Mouse (Mus musculus) stomach, embryonic 15.5 days (tissue): ENCODE data around the gene Krt8. TPM values are rescaled to one million over a fixed set of nuclear protein-coding genes. Genes with fewer than 3 reads are reported as not detected.
A peak's percentile ranks its signal among the peaks of the same experiment; 100 is the strongest.

Experiments
- ATAC-seq: fragments of 200-750 bp; cut with Nextera tagmentation; 2 replicates; pipeline ENCODE4 v1.8.0; 2017; ENCODE audit warnings: low read depth, moderate number of reproducible peaks, moderate TSS enrichment; ENCODE audit not compliant: insufficient read depth, low FRiP score
- H3K27ac ChIP-seq: fragments of 300-500 bp; sonication (generic); 2 replicates; pipeline ENCODE4 v1.5.1; 2015; ENCODE audit warnings: mild to moderate bottlenecking, inconsistent platforms
- H3K27me3 ChIP-seq: fragments of 300-500 bp; sonication (generic); replicated peaks from 2 replicates; pipeline ENCODE4 v1.6.1; 2015; ENCODE audit warnings: inconsistent platforms
- H3K36me3 ChIP-seq: fragments of 300-500 bp; sonication (generic); 2 replicates; pipeline ENCODE4 v1.6.1; 2015; ENCODE audit warnings: inconsistent platforms
- H3K4me1 ChIP-seq: fragments of 300-500 bp; sonication (generic); 2 replicates; pipeline ENCODE4 v1.6.1; 2015; ENCODE audit warnings: inconsistent platforms
- H3K4me2 ChIP-seq: fragments of 300-500 bp; sonication (generic); 2 replicates; pipeline ENCODE4 v1.6.1; 2015; ENCODE audit warnings: mild to moderate bottlenecking, inconsistent platforms
- H3K4me3 ChIP-seq: fragments of 300-500 bp; sonication (generic); replicated peaks from 2 replicates; pipeline ENCODE4 v1.5.1; 2015; ENCODE audit warnings: inconsistent platforms
- H3K9ac ChIP-seq: fragments of 300-500 bp; sonication (generic); 2 replicates; pipeline ENCODE4 v1.6.1; 2015; ENCODE audit warnings: inconsistent platforms
- H3K9me3 ChIP-seq: fragments of 300-500 bp; sonication (generic); 2 replicates; pipeline ENCODE4 v1.6.1; 2016; ENCODE audit warnings: inconsistent platforms
- WGBS: fragments of 180-500 bp; shearing (Covaris S2); methylation state at CpG from one replicate; pipeline ENCODE4 v1.1.7; 2015; 5-methylcytosine and 5-hydroxymethylcytosine counted together
- polyA plus RNA-seq: library from polyadenylated mRNA; unstranded; fragments of >200 nt; fragmentation: Nextera tagmentation; extraction: Ambion mirVana; gene quantifications from 2 replicates; pipeline ENCODE4 v1.2.1, GENCODE M21; 2015

Krt8 gene
- polyA plus RNA-seq, 1 experiment from 2014 or later = 916 TPM

DNA sequence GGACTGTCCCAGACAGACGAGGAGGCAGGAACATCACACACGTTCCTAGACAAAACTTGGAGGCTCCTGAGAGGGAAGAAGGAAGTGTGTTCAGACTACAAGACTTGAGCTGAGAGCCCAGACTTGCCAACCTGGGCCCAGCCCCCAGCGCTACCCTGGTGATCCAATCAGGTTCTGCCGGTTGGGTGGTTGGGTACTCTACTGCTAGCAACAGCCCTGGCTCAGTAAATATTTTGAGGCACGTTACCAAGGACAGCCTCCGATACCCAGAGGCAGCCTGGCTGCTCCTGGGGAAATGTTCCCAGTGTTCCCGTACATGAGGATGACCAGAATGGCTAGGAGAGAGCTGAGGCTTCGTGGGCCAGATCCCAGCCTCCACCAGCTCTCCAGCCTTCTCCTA is 37.5 kb downstream of the Krt8 start:
- 66% methylated on average over 8 of the region's 8 CpGs for WGBS
- ATAC-seq = peak; percentile 84

DNA sequence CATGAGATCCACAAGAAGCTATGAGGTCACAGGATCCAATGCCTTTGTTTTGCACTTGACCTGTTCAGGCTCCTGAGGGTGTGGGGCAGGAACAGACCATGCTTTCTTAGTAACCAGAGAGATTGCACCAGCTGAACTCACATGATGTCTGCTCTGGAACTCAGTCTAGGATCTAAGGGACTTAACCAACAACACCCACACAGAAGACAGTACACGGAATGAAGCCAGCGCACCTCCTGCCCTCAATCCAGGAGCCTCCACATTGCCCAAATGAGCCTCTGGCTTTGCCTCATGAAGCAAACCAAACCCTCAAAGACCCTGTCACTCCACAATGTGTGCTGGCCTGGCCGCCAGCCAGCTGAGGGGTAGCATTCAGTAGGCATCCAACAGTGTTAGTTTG is 45.4 kb downstream of the Krt8 start:
- H3K27ac ChIP-seq = no peak overlapping the region
- no peak for ATAC-seq
- H3K4me2 ChIP-seq = no peak overlapping the region
- no peaks in the 10 kb centered on the region for H3K27me3 ChIP-seq
- 0 out of 2 replicates have a peak, but pooled peaks cover 2% of the 10 kb centered on the region for H3K4me1 ChIP-seq
- H3K9me3 ChIP-seq = no peaks in the 10 kb centered on the region
- no peak overlapping the region for H3K9ac ChIP-seq
- H3K4me3 ChIP-seq = no peak overlapping the region
- WGBS = 91% methylated on average over 3 of the region's 3 CpGs
- H3K36me3 ChIP-seq = no peaks in the 10 kb centered on the region

More for the DNA sequence above, 37.5 kb downstream of the Krt8 start:
- no peaks in the 10 kb centered on the region for H3K27me3 ChIP-seq
- no peak overlapping the region for H3K4me3 ChIP-seq
- H3K9me3 ChIP-seq = no peaks in the 10 kb centered on the region
- H3K36me3 ChIP-seq = no peaks in the 10 kb centered on the region
- H3K27ac ChIP-seq = peak overlapping the region; percentile 67
- H3K4me1 ChIP-seq = peaks cover 4% of the 10 kb centered on the region; the same call in 1 of the 2 replicates
- H3K4me2 ChIP-seq = no peak overlapping the region
- H3K9ac ChIP-seq = no peak overlapping the region

DNA sequence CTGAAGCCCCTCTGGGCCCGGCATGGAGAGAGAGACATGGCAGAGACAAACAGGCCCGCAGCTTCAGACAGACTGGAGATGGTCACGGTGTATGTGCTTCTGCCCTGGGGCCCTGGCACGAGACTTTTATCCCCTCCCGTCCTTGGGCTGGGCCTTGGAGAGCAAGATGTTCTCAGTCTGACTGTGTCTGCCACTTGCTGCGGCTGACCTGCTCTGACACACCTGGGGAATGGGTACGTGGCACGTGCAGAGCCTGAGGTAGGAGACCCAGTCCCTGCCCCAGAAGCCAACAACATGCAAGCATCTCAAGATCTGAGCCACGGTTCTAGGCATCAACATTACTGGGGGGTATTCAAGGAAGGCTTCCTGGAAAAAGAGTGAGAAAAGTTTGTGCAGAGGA is 50.1 kb downstream of the Krt8 start, which contains the start of gene Krt78:
Gene Krt78, minus strand, starts transcription at position 101 of the 400 bp plus-strand sequence.
- 84% methylated on average over 9 of the region's 9 CpGs for WGBS
- Histone ChIP-seq H3K27me3 (no peaks in the 10 kb centered on the region), H3K4me1 (peaks cover 11% of the 10 kb centered on the region; the same call in 1 of the 2 replicates), H3K4me3 (no peak within 1 kb of the TSS), H3K36me3 (no peaks in the 10 kb centered on the region), H3K4me2 (no peak within 1 kb of the TSS), H3K27ac (peak within 1 kb of the TSS; percentile 83), H3K9me3 (no peaks in the 10 kb centered on the region), H3K9ac (no peak within 1 kb of the TSS)
- no peak for ATAC-seq

DNA sequence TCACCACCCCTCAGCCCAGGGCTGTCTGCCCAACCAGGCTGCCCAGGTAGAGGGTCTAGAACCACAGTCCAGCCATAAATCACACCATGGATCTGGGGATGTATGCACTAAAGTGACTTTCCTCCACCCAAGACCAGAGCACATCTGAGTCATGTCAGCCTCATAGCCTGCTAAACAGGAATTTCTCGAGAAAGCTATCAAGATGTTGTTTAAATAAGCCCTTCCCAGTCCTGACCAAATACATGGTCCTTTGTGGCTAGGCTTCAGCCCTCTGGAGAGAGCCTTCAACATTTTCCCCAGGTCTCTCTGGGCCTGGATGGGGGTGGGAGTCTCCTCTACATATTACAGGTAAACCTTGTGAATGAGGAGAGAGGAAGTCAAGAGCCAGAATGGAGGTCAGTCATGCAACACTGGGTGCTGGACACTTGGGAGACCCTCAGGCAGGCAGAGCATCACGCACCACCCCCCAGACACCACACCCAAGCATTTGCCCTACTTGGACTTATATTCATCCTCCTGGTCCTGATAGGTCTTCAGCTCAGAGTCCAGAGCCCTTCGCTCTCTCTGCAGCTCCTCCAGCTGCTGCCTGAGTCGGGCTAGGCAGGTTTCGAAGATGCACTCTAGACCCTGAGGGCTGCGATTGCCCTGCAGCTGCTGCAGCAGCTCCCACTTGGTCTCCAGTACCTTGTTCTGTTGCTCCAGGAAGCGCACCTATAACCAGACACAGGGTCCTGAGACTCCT is 51.4 kb downstream of the Krt8 start:
- H3K9ac ChIP-seq = no peak overlapping the region

More for the DNA sequence above, 51.4 kb downstream of the Krt8 start:
- 75% methylated on average over 7 of the region's 7 CpGs for WGBS
- no peaks in the 10 kb centered on the region for H3K9me3 ChIP-seq
- H3K36me3 ChIP-seq = no peaks in the 10 kb centered on the region
- no peak overlapping the region for H3K4me2 ChIP-seq
- H3K27ac ChIP-seq = peak overlapping the region; percentile 83
- no peaks in the 10 kb centered on the region for H3K27me3 ChIP-seq
- H3K4me1 ChIP-seq = peaks cover 11% of the 10 kb centered on the region; the same call in 1 of the 2 replicates
- no peak overlapping the region for H3K4me3 ChIP-seq
- ATAC-seq = peak; percentile 86

Other genes with a start within 250 kb of the Krt8 start
- gene Krt72, start 218.0 kb downstream of the Krt8 start, polyA plus RNA-seq = not detected in 2 replicates
- gene Krt73, start 202.1 kb downstream of the Krt8 start, polyA plus RNA-seq = not detected in 2 replicates
- gene Krt2, start 186.3 kb downstream of the Krt8 start, polyA plus RNA-seq = not detected in 2 replicates
- 1.8 and 2.7 TPM in 2 replicates for gene Krt1, start 153.7 kb downstream of the Krt8 start, polyA plus RNA-seq
- 0.06 and 0.14 TPM in 2 replicates for gene Krt77, start 134.8 kb downstream of the Krt8 start, polyA plus RNA-seq
- not detected in 2 replicates for gene Krt76, start 111.6 kb downstream of the Krt8 start, polyA plus RNA-seq
- gene Krt4, start 79.7 kb downstream of the Krt8 start, polyA plus RNA-seq = 390 and 937 TPM in 2 replicates
- gene Krt79, start 64.2 kb downstream of the Krt8 start, polyA plus RNA-seq = 1.2 and 1.6 TPM in 2 replicates
- 2.3 and 5.7 TPM in 2 replicates for gene Krt78, start 50.2 kb downstream of the Krt8 start, polyA plus RNA-seq
- gene Krt18, start 23.7 kb upstream of the Krt8 start, polyA plus RNA-seq = 448 and 512 TPM in 2 replicates
- 107 and 116 TPM in 2 replicates for gene Eif4b, start 69.3 kb upstream of the Krt8 start, polyA plus RNA-seq
- gene Tns2, start 95.9 kb upstream of the Krt8 start, polyA plus RNA-seq = 34.6 and 34.7 TPM in 2 replicates
- gene Spryd3, start 131.8 kb upstream of the Krt8 start, polyA plus RNA-seq = 25.0 and 25.2 TPM in 2 replicates
- gene Igfbp6, start 139.9 kb upstream of the Krt8 start, polyA plus RNA-seq = 13.2 and 18.2 TPM in 2 replicates
- 5.9 and 6.2 TPM in 2 replicates for gene Soat2, start 146.0 kb upstream of the Krt8 start, polyA plus RNA-seq
- gene Zfp740, start 198.8 kb upstream of the Krt8 start, polyA plus RNA-seq = 44.5 and 52.7 TPM in 2 replicates
- 63.3 and 64.3 TPM in 2 replicates for gene Csad, start 200.2 kb upstream of the Krt8 start, polyA plus RNA-seq
- 9.6 and 12.7 TPM in 2 replicates for gene Itgb7, start 227.5 kb upstream of the Krt8 start, polyA plus RNA-seq